Mouse (Mus musculus): ENCODE results near the gene Srrm2. TPM values are rescaled to one million over a fixed set of nuclear protein-coding genes. Genes with fewer than 3 reads are reported as not detected.

Gene Srrm2
- total and polyA plus RNA-seq, 3 experiments = 26.7 to 383 (median 90.4) TPM

GRCm38 (mm10) chr17:23770493-23770892, 19.8 kb upstream of the Srrm2 start:
- no peak for DNase-seq (ENCODE audit: extremely low read depth)
- H3K36me3 ChIP-seq (replicated peaks in 1 of 2; ENCODE audit: control insufficient read depth in 1 of 2, insufficient read depth in 1 of 2, low read length in 1 of 2) = peaks cover 0 to 12% of the 10 kb centered on the region in 2 experiments
- in situ Hi-C loops (cut with MboI; ENCODE audit: low pct_ligation_motif_present, low pct_unique_long_range_greater_than_20kb, low sequenced_read_pairs) = loop anchor here (5.0 to 10.0 kb wide), 2 partner anchors 37 to 194 kb away; no protein-coding TSS in a partner anchor
- peak overlapping the region; percentile 75 to 86 (median 86) for H3K4me3 ChIP-seq (replicated peaks in 1 of 3; ENCODE audit: low read depth in 2 of 3, low read length in 2 of 3, poor library complexity in 1 of 3)
- TF ChIP-seq POLR2A (IDR thresholded peaks at IDR 0.05; ENCODE audit: low read depth, low read length) (no peak), ZKSCAN1 (IDR thresholded peaks at IDR 0.05; ENCODE audit: borderline replicate concordance, low read depth, low read length) (no peak), POLR2AphosphoS2 (IDR thresholded peaks at IDR 0.05; ENCODE audit: low read depth, low read length) (no peak), ZC3H11A (IDR thresholded peaks at IDR 0.05; ENCODE audit: low read depth, low read length) (no peak), MEF2A (IDR thresholded peaks at IDR 0.05; ENCODE audit: borderline replicate concordance, low read depth, low read length) (no peak), JUND (conservative IDR thresholded peaks at IDR 0.05; ENCODE audit: low read depth, low read length) (no peak), RCOR1 (conservative IDR thresholded peaks at IDR 0.05; ENCODE audit: low read depth, low read length) (no peak), SIN3A (IDR thresholded peaks at IDR 0.05; ENCODE audit: low read length) (no peak), RAD21 (IDR thresholded peaks at IDR 0.05; ENCODE audit: low read depth, low read length) (no peak), CTCF (conservative IDR thresholded peaks at IDR 0.05 in 1 of 2, IDR thresholded peaks at IDR 0.05 in 1 of 2; ENCODE audit: low read depth in 2 of 2, low read length in 2 of 2) (no peak), IRF4 (IDR thresholded peaks at IDR 0.05; ENCODE audit: low read depth, low read length) (no peak), PAX5 (IDR thresholded peaks at IDR 0.05; ENCODE audit: low read length) (no peak), CHD1 (IDR thresholded peaks at IDR 0.05; ENCODE audit: low read depth, low read length) (no peak), KAT2A (IDR thresholded peaks at IDR 0.05; ENCODE audit: insufficient replicate concordance, low read length) (no peak), UBTF (IDR thresholded peaks at IDR 0.05; ENCODE audit: low read depth, low read length) (no peak)
- H3K27me3 ChIP-seq (replicated peaks) = no peaks in the 10 kb centered on the region
- 0 out of 2 replicates have a peak, but pooled peaks cover 4% of the 10 kb centered on the region for H3K79me2 ChIP-seq (replicated peaks; ENCODE audit: control insufficient read depth, extremely low read depth, insufficient read depth, poor library complexity, severe bottlenecking)
- H3K4me2 ChIP-seq (ENCODE audit: insufficient read depth, low read depth, poor library complexity, severe bottlenecking) = peak overlapping the region; percentile 76
- peak overlapping the region; percentile 94 for H3K9ac ChIP-seq (ENCODE audit: insufficient read depth, low read depth)
- dilution Hi-C loops (cut with MboI; ENCODE audit: extremely low pct_ligation_motif_present, extremely low pct_unique_long_range_greater_than_20kb, low sequenced_read_pairs) = no loop called here
- no peak overlapping the region for H3K27ac ChIP-seq (ENCODE audit: insufficient read depth, low read depth)
- no peaks in the 10 kb centered on the region for H3K9me3 ChIP-seq (replicated peaks; ENCODE audit: low read length)
- peaks cover 4 to 26% of the 10 kb centered on the region in 2 experiments; a peak in 3 of 4 replicates for H3K4me1 ChIP-seq (ENCODE audit: control insufficient read depth in 1 of 2, insufficient read depth in 2 of 2)

GRCm38 (mm10) chr17:23770896-23771283, 19.4 kb upstream of the Srrm2 start:
- Histone ChIP-seq H3K27ac (ENCODE audit: insufficient read depth, low read depth) (0 out of 2 replicates have a peak overlapping the region, but pooled peaks have one; percentile 0), H3K27me3 (replicated peaks) (no peaks in the 10 kb centered on the region), H3K9me3 (replicated peaks; ENCODE audit: low read length) (no peaks in the 10 kb centered on the region), H3K4me3 (replicated peaks in 1 of 3; ENCODE audit: low read depth in 2 of 3, low read length in 2 of 3, poor library complexity in 1 of 3) (peak overlapping the region; percentile 75 to 86 (median 86)), H3K4me2 (ENCODE audit: insufficient read depth, low read depth, poor library complexity, severe bottlenecking) (peak overlapping the region; percentile 76), H3K9ac (ENCODE audit: insufficient read depth, low read depth) (peak overlapping the region; percentile 94), H3K79me2 (replicated peaks; ENCODE audit: control insufficient read depth, extremely low read depth, insufficient read depth, poor library complexity, severe bottlenecking) (0 out of 2 replicates have a peak, but pooled peaks cover 4% of the 10 kb centered on the region), H3K4me1 (ENCODE audit: control insufficient read depth in 1 of 2, insufficient read depth in 2 of 2) (peaks cover 4 to 25% of the 10 kb centered on the region in 2 experiments; a peak in 3 of 4 replicates), H3K36me3 (replicated peaks in 1 of 2; ENCODE audit: control insufficient read depth in 1 of 2, insufficient read depth in 1 of 2, low read length in 1 of 2) (peaks cover 0 to 12% of the 10 kb centered on the region in 2 experiments)
- no peak; the same call in 1 of the 2 replicates for TF ChIP-seq CHD1 (IDR thresholded peaks at IDR 0.05; ENCODE audit: low read depth, low read length)
- TF ChIP-seq TCF12 (IDR thresholded peaks at IDR 0.05; ENCODE audit: low read depth, low read length) = no peak
- TF ChIP-seq GABPA (IDR thresholded peaks at IDR 0.05; ENCODE audit: insufficient replicate concordance, low read depth, low read length) = no peak
- no peak for TF ChIP-seq CTCF (conservative IDR thresholded peaks at IDR 0.05 in 1 of 2, IDR thresholded peaks at IDR 0.05 in 1 of 2; ENCODE audit: low read depth in 2 of 2, low read length in 2 of 2)
- TF ChIP-seq E2F4 (IDR thresholded peaks at IDR 0.05; ENCODE audit: insufficient replicate concordance, low read depth, low read length) = no peak
- TF ChIP-seq EP300 (IDR thresholded peaks at IDR 0.05; ENCODE audit: low read length) = 0 out of 2 replicates have a peak, but pooled peaks have one; percentile 18
- dilution Hi-C loops (cut with MboI; ENCODE audit: extremely low pct_ligation_motif_present, extremely low pct_unique_long_range_greater_than_20kb, low sequenced_read_pairs) = no loop called here
- in situ Hi-C loops (cut with MboI; ENCODE audit: low pct_ligation_motif_present, low pct_unique_long_range_greater_than_20kb, low sequenced_read_pairs) = loop anchor here (5.0 to 10.0 kb wide), 2 partner anchors 36 to 194 kb away; no protein-coding TSS in a partner anchor
- no peak for DNase-seq (ENCODE audit: extremely low read depth)

All from CH12.LX (cell line).